Mouse (Mus musculus) forebrain, postnatal 0 days (tissue): Measurements from ENCODE around the gene Cog6. TPM values are rescaled to one million over a fixed set of nuclear protein-coding genes. Genes with fewer than 3 reads are reported as not detected.

Experiments used
- ATAC-seq: fragments of 200-750 bp; cut with Nextera tagmentation; 2 replicates; pipeline ENCODE4 v1.8.0; 2017; ENCODE audit warnings: mild to moderate bottlenecking, moderate library complexity
- DNase-seq: peaks from one replicate; pipeline ENCODE4 v3.0.0-alpha.2; 2015
- H3K27ac ChIP-seq: fragments of 300-500 bp; sonication (generic); 2 replicates; pipeline ENCODE4 v1.5.1; 2014; ENCODE audit warnings: low read depth, mild to moderate bottlenecking, antibody characterized with exemption, low read length, moderate library complexity, mixed read lengths
- H3K27me3 ChIP-seq: fragments of 300-500 bp; sonication (generic); 2 replicates; pipeline ENCODE4 v1.6.1; 2014; ENCODE audit warnings: mild to moderate bottlenecking, low read length, mixed read lengths; ENCODE audit not compliant: insufficient read depth
- H3K36me3 ChIP-seq: fragments of 300-500 bp; sonication (generic); 2 replicates; pipeline ENCODE4 v1.6.1; 2014; ENCODE audit warnings: mild to moderate bottlenecking, moderate library complexity; ENCODE audit not compliant: insufficient read depth
- H3K4me1 ChIP-seq: fragments of 300-500 bp; sonication (generic); 2 replicates; pipeline ENCODE4 v1.6.1; 2014; ENCODE audit warnings: antibody characterized with exemption; ENCODE audit not compliant: insufficient read depth
- H3K4me2 ChIP-seq: fragments of 300-500 bp; sonication (generic); 2 replicates; pipeline ENCODE4 v1.6.1; 2014; ENCODE audit warnings: low read depth, mild to moderate bottlenecking, moderate library complexity
- H3K4me3 ChIP-seq: fragments of 300-500 bp; sonication (generic); 2 replicates; pipeline ENCODE4 v1.5.1; 2014; ENCODE audit warnings: low read depth, low read length, mixed read lengths
- H3K9ac ChIP-seq: fragments of 300-500 bp; sonication (generic); 2 replicates; pipeline ENCODE4 v1.6.1; 2014; ENCODE audit warnings: mild to moderate bottlenecking
- H3K9me3 ChIP-seq: fragments of 300-500 bp; sonication (generic); 2 replicates; pipeline ENCODE4 v1.6.1; 2016; ENCODE audit warnings: low read length
- CTCF ChIP-seq: sonication (generic); IDR thresholded peaks from 2 replicates; pipeline ENCODE4 v1.5.1; 2016; ENCODE audit warnings: antibody characterized with exemption, control low read depth, low read depth
- WGBS: fragments of 180-500 bp; shearing (Covaris S2); extraction: QIAGEN DNeasy Blood & Tissue Kit; methylation state at CpG from one replicate; pipeline ENCODE4 v1.1.7; 2014; 5-methylcytosine and 5-hydroxymethylcytosine counted together
- polyA plus RNA-seq: library from polyadenylated mRNA; unstranded; fragments of >200 nt; fragmentation: Nextera tagmentation; extraction: Ambion mirVana; gene quantifications from 2 replicates; pipeline ENCODE4 v1.2.1, GENCODE M21; 2015
- total RNA-seq: library from RNA; depleted of rRNA; stranded (reverse); fragments of >200 nt; gene quantifications from 2 replicates; pipeline ENCODE4 v1.2.3, GENCODE M21; 2014

The Cog6 gene
- total and polyA plus RNA-seq, 2 experiments from 2014 or later, result 31.3 to 42.8 TPM

DNA sequence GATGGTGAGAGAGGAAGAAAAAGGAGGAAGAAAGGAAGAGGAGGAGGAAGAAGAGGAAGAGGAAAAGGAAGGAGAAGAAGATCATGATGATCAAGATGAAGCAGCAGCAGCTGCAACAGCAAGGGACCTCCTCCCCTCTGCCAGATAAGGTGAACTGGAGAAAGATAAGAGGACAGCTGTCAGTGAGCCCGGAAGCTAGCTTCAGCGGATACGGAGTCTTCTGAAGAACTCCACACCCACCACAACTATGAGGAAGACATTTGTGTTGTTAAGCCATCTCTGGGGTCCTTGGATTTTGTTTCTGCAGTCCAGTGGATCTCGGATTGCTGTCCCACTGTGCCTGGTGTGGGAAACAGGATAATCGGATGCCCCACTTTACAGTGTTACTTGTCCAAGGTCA lies 15.4 kb upstream of the Cog6 start:
- WGBS, result 80% methylated on average over 5 of the region's 5 CpGs
- no peak for ATAC-seq
- Histone ChIP-seq H3K9me3 (no peaks in the 10 kb centered on the region), H3K4me3 (no peak overlapping the region), H3K27ac (no peak overlapping the region), H3K36me3 (no peaks in the 10 kb centered on the region), H3K4me1 (no peaks in the 10 kb centered on the region), H3K27me3 (no peaks in the 10 kb centered on the region), H3K9ac (no peak overlapping the region), H3K4me2 (no peak overlapping the region)
- TF ChIP-seq CTCF, result no peak
- no peak for DNase-seq

DNA sequence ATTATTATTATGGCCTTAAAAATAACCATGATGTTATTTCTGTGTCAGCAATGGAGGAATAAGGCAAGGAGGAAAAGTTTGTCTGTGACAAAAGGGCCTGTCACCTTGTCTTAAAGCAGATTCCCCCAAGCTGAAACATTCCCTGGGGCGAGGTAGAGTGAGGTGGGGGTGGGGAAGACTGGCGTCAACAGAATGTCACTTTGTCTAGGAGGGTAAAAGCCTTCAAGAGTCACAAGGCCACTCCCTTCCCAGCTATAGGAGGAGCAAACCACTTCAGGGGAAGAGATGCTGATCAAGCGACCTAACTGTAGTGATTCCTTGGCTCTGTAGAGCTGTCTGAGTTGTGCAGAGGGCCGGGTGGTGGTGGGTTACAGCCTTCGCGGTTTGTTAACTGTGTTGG lies 14.5 kb upstream of the Cog6 start:
- Histone ChIP-seq H3K9ac (no peak overlapping the region), H3K27ac (no peak overlapping the region), H3K27me3 (no peaks in the 10 kb centered on the region), H3K36me3 (no peaks in the 10 kb centered on the region), H3K9me3 (no peaks in the 10 kb centered on the region), H3K4me2 (no peak overlapping the region), H3K4me3 (no peak overlapping the region), H3K4me1 (no peaks in the 10 kb centered on the region)
- DNase-seq (no peak), ATAC-seq (no peak)
- TF ChIP-seq CTCF, result no peak
- WGBS, result 51% methylated on average over 6 of the region's 6 CpGs

DNA sequence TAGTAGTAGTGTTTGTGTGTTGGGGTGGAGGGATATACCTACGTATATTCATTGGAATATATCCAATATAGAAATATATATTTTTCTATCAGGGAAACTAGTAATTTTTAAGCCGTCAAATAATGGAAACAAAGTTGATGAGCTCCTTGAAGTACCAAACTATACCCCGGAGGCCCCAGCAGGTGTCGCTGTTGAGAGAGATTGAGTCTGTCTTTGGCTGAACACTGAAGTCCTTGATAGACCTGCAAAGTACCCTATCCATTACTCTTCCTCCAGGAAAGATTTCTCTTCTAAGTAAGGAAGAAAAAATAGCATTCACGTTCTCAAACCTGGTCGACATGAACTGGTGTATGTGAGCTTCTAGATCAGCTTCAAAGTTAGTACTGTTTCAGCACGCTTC lies 12.0 kb upstream of the Cog6 start:
- peak; percentile 83 for TF ChIP-seq CTCF

DNA sequence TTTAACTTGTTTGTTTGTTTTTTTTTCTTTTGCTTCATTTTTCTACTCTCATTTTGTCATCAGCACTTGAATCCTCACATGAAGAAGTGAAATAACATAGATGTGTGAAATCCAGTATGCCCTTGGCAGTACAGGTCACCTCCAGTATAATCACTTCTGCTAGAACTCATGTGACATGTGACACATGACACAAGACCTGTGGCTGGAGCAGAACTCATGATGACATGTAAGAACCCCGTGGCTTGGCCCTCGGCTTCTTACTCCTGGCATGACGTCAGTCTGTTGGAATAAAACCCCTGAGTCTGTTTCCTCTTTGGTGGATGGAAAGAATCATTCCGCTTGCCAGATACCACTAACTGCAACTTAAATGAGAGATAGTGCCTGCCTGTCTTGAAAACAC lies 10.3 kb upstream of the Cog6 start:
- Histone ChIP-seq H3K9me3 (no peaks in the 10 kb centered on the region), H3K36me3 (no peaks in the 10 kb centered on the region), H3K4me3 (no peak overlapping the region), H3K9ac (no peak overlapping the region), H3K27ac (no peak overlapping the region), H3K4me1 (no peaks in the 10 kb centered on the region), H3K27me3 (no peaks in the 10 kb centered on the region), H3K4me2 (no peak overlapping the region)
- WGBS, result 88% methylated on average over 4 of the region's 4 CpGs
- ATAC-seq (no peak), DNase-seq (no peak)
- TF ChIP-seq CTCF, result no peak

More for the DNA sequence above, 12.0 kb upstream of the Cog6 start:
- Histone ChIP-seq H3K4me1 (no peaks in the 10 kb centered on the region), H3K4me2 (no peak overlapping the region), H3K9ac (no peak overlapping the region), H3K9me3 (no peaks in the 10 kb centered on the region), H3K27ac (no peak overlapping the region), H3K36me3 (no peaks in the 10 kb centered on the region), H3K4me3 (no peak overlapping the region), H3K27me3 (no peaks in the 10 kb centered on the region)
- ATAC-seq (peak; percentile 60; the same call in 1 of the 2 replicates), DNase-seq (peak; percentile 88)
- WGBS, result 22% methylated on average over 7 of the region's 7 CpGs

DNA sequence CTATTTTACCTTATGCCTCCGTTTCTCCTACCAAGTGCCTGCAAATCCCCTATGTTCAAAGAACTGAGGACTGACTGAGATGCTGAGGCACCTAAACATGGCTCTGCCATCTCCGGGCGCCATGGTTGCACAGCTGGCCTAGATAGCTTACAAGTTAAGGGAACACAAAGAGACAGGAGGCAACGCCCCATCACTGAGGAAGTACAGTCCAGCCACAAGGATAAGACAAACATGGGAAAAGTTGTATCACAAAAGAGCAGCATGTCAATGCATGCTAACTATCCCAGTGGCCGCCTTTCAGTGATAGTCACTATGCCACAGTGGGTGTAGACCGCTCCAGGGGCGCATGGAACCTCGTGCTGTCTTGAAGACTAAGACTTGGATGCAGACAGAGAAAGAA lies 9.6 kb downstream of the Cog6 start:
- Histone ChIP-seq H3K4me2 (no peak overlapping the region), H3K9me3 (no peaks in the 10 kb centered on the region), H3K9ac (no peak overlapping the region), H3K27me3 (no peaks in the 10 kb centered on the region), H3K27ac (no peak overlapping the region), H3K4me1 (no peaks in the 10 kb centered on the region), H3K36me3 (peaks cover 53% of the 10 kb centered on the region), H3K4me3 (no peak overlapping the region)
- TF ChIP-seq CTCF, result no peak
- 94% methylated on average over 8 of the region's 8 CpGs for WGBS
- DNase-seq, result no peak
- ATAC-seq, result no peak

DNA sequence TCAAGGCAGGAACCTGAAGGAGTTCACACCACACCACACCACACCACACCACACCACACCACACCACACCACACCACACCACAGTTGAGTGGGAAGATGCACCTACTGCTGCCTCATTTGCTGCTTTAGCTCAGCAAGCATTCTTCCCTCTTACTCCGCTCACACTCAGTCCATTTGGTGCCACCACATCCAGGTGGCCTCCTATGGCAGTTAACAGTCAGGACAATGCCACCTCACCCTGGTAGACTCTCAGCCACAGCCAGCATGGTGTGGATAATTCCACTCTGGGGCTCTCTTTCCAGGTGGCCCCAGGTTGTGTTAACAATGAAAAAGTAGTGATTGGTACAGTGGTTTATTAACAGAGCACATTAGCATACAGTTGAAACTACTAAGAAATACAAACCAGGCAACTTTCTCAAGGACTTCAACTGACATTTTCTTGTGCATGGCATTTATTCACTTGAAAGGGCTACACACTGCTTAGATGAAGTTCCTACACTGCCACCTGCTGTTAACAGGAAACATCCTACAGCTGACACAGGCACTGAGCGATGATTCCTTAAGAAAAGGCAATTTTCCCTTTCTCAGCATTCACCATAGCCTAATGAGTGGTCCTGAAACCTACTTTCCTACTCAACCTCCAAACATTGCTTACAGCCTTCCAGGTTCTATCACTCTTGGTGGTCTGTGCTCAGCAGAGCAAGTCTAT lies 12.5 kb downstream of the Cog6 start:
- WGBS, result 67% methylated on average over 2 of the region's 2 CpGs
- Histone ChIP-seq H3K9ac (no peak overlapping the region), H3K4me2 (no peak overlapping the region), H3K27ac (no peak overlapping the region), H3K27me3 (no peaks in the 10 kb centered on the region), H3K4me1 (no peaks in the 10 kb centered on the region), H3K9me3 (no peaks in the 10 kb centered on the region), H3K36me3 (peaks cover 61% of the 10 kb centered on the region), H3K4me3 (no peak overlapping the region)
- ATAC-seq (peak; percentile 89), DNase-seq (peak; percentile 79)
- peak; percentile 84 for TF ChIP-seq CTCF

DNA sequence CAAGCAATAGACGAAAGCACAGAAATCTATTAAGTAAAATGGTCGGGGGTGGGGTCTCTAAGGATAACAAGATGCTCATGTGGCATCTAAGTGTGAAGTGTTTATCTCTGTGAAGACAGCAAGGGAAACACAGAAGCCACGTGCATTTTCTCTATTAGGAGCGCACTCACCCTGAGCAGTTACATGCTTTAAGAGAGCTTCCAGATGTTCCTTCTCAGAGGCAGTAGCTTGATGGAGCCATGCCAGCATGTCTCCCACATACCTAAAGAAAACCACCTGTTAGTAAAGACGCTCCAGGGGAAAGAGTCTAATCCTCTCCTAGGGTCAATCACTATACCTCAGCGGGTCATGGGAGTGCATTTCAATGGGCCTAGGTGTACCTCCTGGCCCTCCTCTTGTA lies 15.0 kb downstream of the Cog6 start:
- Histone ChIP-seq H3K4me1 (no peaks in the 10 kb centered on the region), H3K4me3 (no peak overlapping the region), H3K9me3 (no peaks in the 10 kb centered on the region), H3K36me3 (peaks cover 58% of the 10 kb centered on the region), H3K27ac (no peak overlapping the region), H3K27me3 (no peaks in the 10 kb centered on the region), H3K4me2 (no peak overlapping the region), H3K9ac (no peak overlapping the region)
- WGBS, result 72% methylated on average over 6 of the region's 6 CpGs
- no peak for DNase-seq
- no peak for ATAC-seq
- TF ChIP-seq CTCF, result no peak

DNA sequence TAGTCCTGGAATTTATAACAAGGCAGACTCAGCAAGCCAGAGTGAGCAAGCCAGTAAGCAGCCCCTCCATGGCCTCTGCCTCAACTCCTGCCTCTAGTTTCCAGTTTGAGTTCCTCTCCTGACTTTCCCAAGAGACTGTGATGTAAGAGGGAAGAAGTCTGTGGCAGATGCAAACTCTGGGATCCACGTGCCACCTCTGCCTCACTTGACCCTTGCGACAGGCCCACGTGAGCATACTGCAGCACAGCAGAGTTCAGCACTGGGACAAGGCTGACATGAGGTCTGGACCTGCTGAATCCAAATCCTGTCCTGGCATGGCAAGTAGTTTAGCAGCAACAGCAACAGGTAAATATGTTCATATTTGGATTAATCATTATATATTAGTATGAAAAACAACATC lies 17.0 kb downstream of the Cog6 start:
- 92% methylated on average over 3 of the region's 3 CpGs for WGBS
- ATAC-seq, result no peak

More for the DNA sequence above, 17.0 kb downstream of the Cog6 start:
- Histone ChIP-seq H3K4me1 (no peaks in the 10 kb centered on the region), H3K27me3 (no peaks in the 10 kb centered on the region), H3K4me2 (no peak overlapping the region), H3K27ac (no peak overlapping the region), H3K9ac (no peak overlapping the region), H3K36me3 (peaks cover 60% of the 10 kb centered on the region), H3K4me3 (no peak overlapping the region), H3K9me3 (no peaks in the 10 kb centered on the region)
- no peak for TF ChIP-seq CTCF
- no peak for DNase-seq
